Mouse (Mus musculus) forebrain, embryonic 11.5 days (tissue): ENCODE measurements around the gene Spag7. TPM values are rescaled to one million over a fixed set of nuclear protein-coding genes. Genes with fewer than 3 reads are reported as not detected.

ENCODE experiments used
- ATAC-seq: fragments of 200-750 bp; cut with Nextera tagmentation; replicated peaks from 2 replicates; pipeline ENCODE4 v1.8.0; 2017; ENCODE audit warnings: moderate TSS enrichment; ENCODE audit not compliant: low FRiP score
- DNase-seq: peaks from one replicate; pipeline ENCODE4 v3.0.0-alpha.2; 2017; ENCODE audit warnings: low spot score
- H3K27ac ChIP-seq: fragments of 300-500 bp; sonication (generic); 2 replicates; pipeline ENCODE4 v1.5.1; 2014; ENCODE audit warnings: low read depth, low read length
- H3K27me3 ChIP-seq: fragments of 300-500 bp; sonication (generic); 2 replicates; pipeline ENCODE4 v1.6.1; 2014; ENCODE audit warnings: mild to moderate bottlenecking, low read length, mixed read lengths; ENCODE audit not compliant: control insufficient read depth, insufficient read depth
- H3K36me3 ChIP-seq: fragments of 300-500 bp; sonication (generic); 2 replicates; pipeline ENCODE4 v1.6.1; 2014; ENCODE audit warnings: mild to moderate bottlenecking, low read length, moderate library complexity, mixed read lengths; ENCODE audit not compliant: control insufficient read depth, insufficient read depth
- H3K4me1 ChIP-seq: fragments of 300-500 bp; sonication (generic); replicated peaks from 2 replicates; pipeline ENCODE4 v1.6.1; 2014; ENCODE audit warnings: low read length, mixed read lengths; ENCODE audit not compliant: control insufficient read depth, insufficient read depth
- H3K4me2 ChIP-seq: fragments of 300-500 bp; sonication (generic); 2 replicates; pipeline ENCODE4 v1.6.1; 2014; ENCODE audit warnings: low read depth, mild to moderate bottlenecking, low read length, moderate library complexity, mixed read lengths; ENCODE audit not compliant: severe bottlenecking
- H3K4me3 ChIP-seq: fragments of 300-500 bp; sonication (generic); 2 replicates; pipeline ENCODE4 v1.5.1; 2014; ENCODE audit warnings: low read depth, low read length
- H3K9ac ChIP-seq: fragments of 300-500 bp; sonication (generic); 2 replicates; pipeline ENCODE4 v1.6.1; 2014; ENCODE audit warnings: low read length
- H3K9me3 ChIP-seq: fragments of 300-500 bp; sonication (generic); 2 replicates; pipeline ENCODE4 v1.6.1; 2016; ENCODE audit warnings: low read length, mixed read lengths; ENCODE audit not compliant: control insufficient read depth
- WGBS: fragments of 180-500 bp; shearing (Covaris S2); extraction: QIAGEN DNeasy Blood & Tissue Kit; methylation state at CpG from one replicate; pipeline ENCODE4 v1.1.7; 2014; 5-methylcytosine and 5-hydroxymethylcytosine counted together
- polyA plus RNA-seq: library from polyadenylated mRNA; unstranded; fragments of >200 nt; fragmentation: Nextera tagmentation; extraction: Ambion mirVana; gene quantifications from 2 replicates; pipeline ENCODE4 v1.2.1, GENCODE M21; 2014

The Spag7 gene
- polyA plus RNA-seq, 1 experiment from 2014 or later: 160 TPM

- no peak overlapping the region for H3K4me3 ChIP-seq
- ATAC-seq: no peak
- H3K4me1 ChIP-seq: peaks cover 17% of the 10 kb centered on the region
- no peaks in the 10 kb centered on the region for H3K27me3 ChIP-seq
- no peaks in the 10 kb centered on the region for H3K9me3 ChIP-seq
- H3K36me3 ChIP-seq: peaks cover 3% of the 10 kb centered on the region; the same call in 1 of the 2 replicates
- DNase-seq: no peak
- H3K27ac ChIP-seq: no peak overlapping the region
- 61% methylated on average over 9 of the region's 9 CpGs for WGBS
- H3K4me2 ChIP-seq: no peak overlapping the region
- H3K9ac ChIP-seq: no peak overlapping the region
Measured at GRCm38 (mm10) chr11:70657991-70658390, 11.2 kb downstream of the Spag7 start.

- H3K36me3 ChIP-seq: peaks cover 3% of the 10 kb centered on the region; the same call in 1 of the 2 replicates
- no peaks in the 10 kb centered on the region for H3K9me3 ChIP-seq
- no peaks in the 10 kb centered on the region for H3K27me3 ChIP-seq
- DNase-seq (no peak), ATAC-seq (no peak)
- H3K27ac ChIP-seq: no peak overlapping the region
- H3K4me2 ChIP-seq: no peak overlapping the region
- WGBS: 56% methylated on average over 6 of the region's 6 CpGs
- no peak overlapping the region for H3K4me3 ChIP-seq
- H3K4me1 ChIP-seq: peaks cover 22% of the 10 kb centered on the region
- no peak overlapping the region for H3K9ac ChIP-seq
Measured at GRCm38 (mm10) chr11:70657573-70657972, 11.6 kb downstream of the Spag7 start.

GRCm38 (mm10) chr11:70656964-70657363 is 12.3 kb downstream of the Spag7 start, which contains the start of gene Eno3:
TSS of gene Eno3 (plus strand) at chr11:70657202.
- Histone ChIP-seq H3K27me3 (no peaks in the 10 kb centered on the region), H3K4me2 (peak within 1 kb of the TSS; percentile 97), H3K4me1 (peaks cover 23% of the 10 kb centered on the region), H3K4me3 (peak within 1 kb of the TSS; percentile 99), H3K9me3 (no peaks in the 10 kb centered on the region), H3K27ac (peak within 1 kb of the TSS; percentile 94; the same call in 1 of the 2 replicates), H3K9ac (peak within 1 kb of the TSS; percentile 98), H3K36me3 (peaks cover under 1% of the 10 kb centered on the region; the same call in 1 of the 2 replicates)
- no peak for ATAC-seq
- 11% methylated on average over 3 of the region's 3 CpGs for WGBS
- DNase-seq: no peak

GRCm38 (mm10) chr11:70656456-70656927 is 12.7 kb downstream of the Spag7 start:
- Histone ChIP-seq H3K27ac (peak overlapping the region; percentile 94; the same call in 1 of the 2 replicates), H3K4me2 (peak overlapping the region; percentile 97), H3K9ac (peak overlapping the region; percentile 98), H3K4me1 (peaks cover 25% of the 10 kb centered on the region), H3K4me3 (peak overlapping the region; percentile 99), H3K27me3 (no peaks in the 10 kb centered on the region), H3K36me3 (peaks cover 2% of the 10 kb centered on the region; the same call in 1 of the 2 replicates), H3K9me3 (no peaks in the 10 kb centered on the region)
- WGBS: 3% methylated on average over 16 of the region's 16 CpGs
- DNase-seq (peak; percentile 71), ATAC-seq (no peak; the same call in 1 of the 2 replicates)

GRCm38 (mm10) chr11:70655571-70656455 is 13.4 kb downstream of the Spag7 start:
- H3K36me3 ChIP-seq: peaks cover 6% of the 10 kb centered on the region
- H3K4me2 ChIP-seq: peak overlapping the region; percentile 97
- peaks cover 26% of the 10 kb centered on the region for H3K4me1 ChIP-seq
- WGBS: under 1% methylated on average over 61 of the region's 61 CpGs
- H3K9me3 ChIP-seq: no peaks in the 10 kb centered on the region
- peak overlapping the region; percentile 99 for H3K4me3 ChIP-seq
- no peaks in the 10 kb centered on the region for H3K27me3 ChIP-seq
- peak; percentile 86 for DNase-seq
- peak; percentile 48 for ATAC-seq
- H3K27ac ChIP-seq: peak overlapping the region; percentile 94
- H3K9ac ChIP-seq: peak overlapping the region; percentile 98

- Histone ChIP-seq H3K36me3 (peaks cover 12% of the 10 kb centered on the region), H3K4me2 (peak overlapping the region; percentile 97), H3K27ac (peak overlapping the region; percentile 94), H3K27me3 (no peaks in the 10 kb centered on the region), H3K9me3 (no peaks in the 10 kb centered on the region), H3K4me1 (peaks cover 29% of the 10 kb centered on the region), H3K9ac (peak overlapping the region; percentile 98), H3K4me3 (peak overlapping the region; percentile 99)
- peak; percentile 88 for DNase-seq
- WGBS: under 1% methylated on average over 48 of the region's 48 CpGs
- peak; percentile 48 for ATAC-seq
Measured at GRCm38 (mm10) chr11:70654923-70655570, 14.2 kb downstream of the Spag7 start.

- peak within 1 kb of the TSS; percentile 94 for H3K27ac ChIP-seq
- peak; percentile 38 for ATAC-seq
- H3K36me3 ChIP-seq: peaks cover 18% of the 10 kb centered on the region
- H3K9ac ChIP-seq: peak within 1 kb of the TSS; percentile 98
- peak within 1 kb of the TSS; percentile 99 for H3K4me3 ChIP-seq
- under 1% methylated on average over 57 of the region's 61 CpGs for WGBS
- H3K9me3 ChIP-seq: no peaks in the 10 kb centered on the region
- H3K4me1 ChIP-seq: peaks cover 29% of the 10 kb centered on the region
- peak; percentile 92 for DNase-seq
- no peaks in the 10 kb centered on the region for H3K27me3 ChIP-seq
- H3K4me2 ChIP-seq: peak within 1 kb of the TSS; percentile 97
Measured at GRCm38 (mm10) chr11:70654198-70654922, 14.9 kb downstream of the Spag7 start, which contains the start of gene Pfn1. TSS of gene Pfn1 (minus strand) at chr11:70654644.
